ENCODE assay signal across 8 mouse cellular contexts in the genomic region with DNA sequence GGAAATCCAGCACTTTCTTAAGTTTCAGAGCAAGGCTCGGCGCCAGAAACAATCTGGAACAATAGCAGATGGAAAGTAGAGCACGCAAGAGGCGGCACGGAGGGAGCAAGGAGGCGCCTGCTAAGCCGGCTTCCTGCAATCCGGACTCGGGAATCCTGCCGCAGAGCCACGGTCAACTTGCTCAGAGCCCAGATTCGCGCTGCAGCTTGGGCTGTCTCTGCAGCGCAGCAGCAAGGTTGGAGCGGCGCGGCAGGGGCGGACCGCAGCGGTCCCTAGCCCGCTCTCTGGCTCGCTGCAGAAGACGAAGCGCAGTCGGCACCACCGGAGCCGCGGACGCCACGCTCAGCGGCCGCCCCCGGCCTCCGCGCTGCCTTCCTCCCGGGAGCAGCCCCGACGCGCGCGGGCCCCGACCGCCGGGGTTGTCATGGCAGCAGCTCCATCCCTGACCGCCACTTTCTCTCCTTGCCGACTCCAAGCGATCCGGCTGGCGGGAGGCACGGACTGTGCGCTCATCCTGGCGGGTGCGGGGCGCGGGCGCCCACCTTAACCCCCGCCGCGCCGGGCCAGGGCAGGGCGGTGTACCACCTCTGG.
DNase-seq lines count a peak whose midpoint lies in the region; ATAC-seq and TF ChIP-seq lines count a peak whose summit lies in the region.

No protein-coding gene starts in this region.

- peak overlapping the region; percentile 55 for H3K4me3 ChIP-seq in embryonic facial prominence, embryonic 15.5 days (replicated peaks)
- peak overlapping the region; percentile 50 to 61 for H3K4me3 ChIP-seq in heart, embryonic 14.5 days (ENCODE audit: control insufficient read depth in 1 of 2, insufficient read depth in 1 of 2, low read depth in 1 of 2, low read length in 2 of 2)
- H3K4me3 ChIP-seq in small intestine, adult 2 months (ENCODE audit: low read depth, low read length), result peak overlapping the region; percentile 35

- peak overlapping the region; percentile 78 for H3K27ac ChIP-seq in embryonic facial prominence, embryonic 15.5 days (replicated peaks)
- peak overlapping the region; percentile 26 to 56 for H3K27ac ChIP-seq in heart, embryonic 14.5 days (replicated peaks in 1 of 2; ENCODE audit: control insufficient read depth in 1 of 2, insufficient read depth in 1 of 2, low read depth in 2 of 2, low read length in 2 of 2)
- no peak overlapping the region for H3K27ac ChIP-seq in small intestine, adult 2 months (ENCODE audit: insufficient read depth, low read depth, low read length)

- no peak for TF ChIP-seq POLR2A in small intestine, adult 2 months (IDR thresholded peaks at IDR 0.05; ENCODE audit: low read depth, low read length)

- H3K9ac ChIP-seq in embryonic facial prominence, embryonic 15.5 days, result peak overlapping the region; percentile 37
- H3K9ac ChIP-seq in heart, embryonic 14.5 days (ENCODE audit: low read length), result peak overlapping the region; percentile 71

- peak overlapping the region; percentile 92 for H3K4me2 ChIP-seq in embryonic facial prominence, embryonic 15.5 days (replicated peaks)
- H3K4me2 ChIP-seq in heart, embryonic 14.5 days (ENCODE audit: low read length), result peak overlapping the region; percentile 96

- ATAC-seq in embryonic facial prominence, embryonic 15.5 days (ENCODE audit: insufficient number of reproducible peaks, low FRiP score, low TSS enrichment, low read depth), result peak; percentile 59
- ATAC-seq in heart, embryonic 14.5 days (ENCODE audit: insufficient number of reproducible peaks, insufficient read depth, low FRiP score, low read depth), result 0 out of 2 replicates have a peak, but pooled peaks have one; percentile 19
- ATAC-seq in monocyte, adult 5-6 weeks (replicated peaks; ENCODE audit: insufficient number of reproducible peaks, low FRiP score, low TSS enrichment, poor library complexity, severe bottlenecking), result no peak

- no peaks in the 10 kb centered on the region for H3K9me3 ChIP-seq in embryonic facial prominence, embryonic 15.5 days (replicated peaks)
- H3K9me3 ChIP-seq in heart, embryonic 14.5 days (ENCODE audit: control insufficient read depth, low read length), result no peaks in the 10 kb centered on the region

- 0% methylated on average over 61 of the region's 61 CpGs for WGBS in embryonic facial prominence, embryonic 15.5 days
- WGBS in heart, embryonic 14.5 days, result under 1% methylated on average over 58 of the region's 61 CpGs
- 1% methylated on average over 61 of the region's 61 CpGs for WGBS in small intestine, adult 2 months

- no peaks in the 10 kb centered on the region for H3K36me3 ChIP-seq in embryonic facial prominence, embryonic 15.5 days
- no peaks in the 10 kb centered on the region for H3K36me3 ChIP-seq in heart, embryonic 14.5 days (ENCODE audit: control insufficient read depth, insufficient read depth, low read length)
- no peaks in the 10 kb centered on the region for H3K36me3 ChIP-seq in small intestine, adult 2 months (ENCODE audit: control insufficient read depth, insufficient read depth, low read length)

- peaks cover 21% of the 10 kb centered on the region for H3K27me3 ChIP-seq in embryonic facial prominence, embryonic 15.5 days
- peaks cover 15% of the 10 kb centered on the region for H3K27me3 ChIP-seq in heart, embryonic 14.5 days (ENCODE audit: control insufficient read depth, insufficient read depth, low read length)
- H3K27me3 ChIP-seq in small intestine, adult 2 months (ENCODE audit: control insufficient read depth, insufficient read depth, low read length), result peaks cover 16% of the 10 kb centered on the region

- TF ChIP-seq CTCF in small intestine, adult 2 months (IDR thresholded peaks at IDR 0.05; ENCODE audit: extremely low read depth, insufficient read length, insufficient replicate concordance, low read depth, low read length), result no peak

- peaks cover 19% of the 10 kb centered on the region for H3K4me1 ChIP-seq in embryonic facial prominence, embryonic 15.5 days
- H3K4me1 ChIP-seq in heart, embryonic 14.5 days (ENCODE audit: control insufficient read depth in 2 of 2, insufficient read depth in 2 of 2, low read length in 2 of 2), result peaks cover 4 to 6% of the 10 kb centered on the region in 2 experiments; a peak in 3 of 4 replicates
- no peaks in the 10 kb centered on the region for H3K4me1 ChIP-seq in small intestine, adult 2 months (ENCODE audit: control insufficient read depth, insufficient read depth, insufficient read length, low read length)

- DNase-seq in ES-CJ7 (ENCODE audit: low read depth, low spot score), result peak; percentile 53
- peak; percentile 56 to 59 for DNase-seq in adrenal gland, postnatal 36 days
- peak; percentile 51 to 67 for DNase-seq in layer of hippocampus, postnatal 10 days (ENCODE audit: low spot score in 2 of 2)
- peak; percentile 17 to 51 for DNase-seq in lung, postnatal 4 days
